Mouse (Mus musculus): Measurements from ENCODE around the gene Tmem232.
A peak's percentile ranks its signal among the peaks of the same experiment; 100 is the strongest.
"Not testable (repeated sequence)": the region's sequence is repeated elsewhere in the genome, so short reads cannot be mapped to it uniquely, and the experiment has no call there.

The Tmem232 gene

GRCm38 (mm10) chr17:65540441-65541272 is at the start of gene Tmem232:
Tmem232 (minus strand) TSS chr17:65540782.
- DNase-seq (ENCODE audit: low read depth, low spot score) = peak; percentile 25

- no peak for DNase-seq (ENCODE audit: low read depth, low spot score)
Measured at GRCm38 (mm10) chr17:65586892-65587291, 46.3 kb upstream of the Tmem232 start.

GRCm38 (mm10) chr17:65581440-65581839 is 40.9 kb upstream of the Tmem232 start:
- no peak for DNase-seq (ENCODE audit: low read depth, low spot score)

- no peak for DNase-seq (ENCODE audit: low read depth, low spot score)
Measured at GRCm38 (mm10) chr17:65579766-65580165, 39.2 kb upstream of the Tmem232 start.

- DNase-seq (ENCODE audit: low read depth, low spot score) = peak; percentile 55
Measured at GRCm38 (mm10) chr17:65575339-65575738, 34.8 kb upstream of the Tmem232 start.

- peak; percentile 14 for DNase-seq (ENCODE audit: low read depth, low spot score)
Measured at GRCm38 (mm10) chr17:65574850-65575249, 34.3 kb upstream of the Tmem232 start.

GRCm38 (mm10) chr17:65571866-65572265 is 31.3 kb upstream of the Tmem232 start:
- DNase-seq (ENCODE audit: low read depth, low spot score) = no peak

GRCm38 (mm10) chr17:65571466-65571865 is 30.9 kb upstream of the Tmem232 start:
- DNase-seq (ENCODE audit: low read depth, low spot score) = no peak

- no peak for DNase-seq (ENCODE audit: low read depth, low spot score)
Measured at GRCm38 (mm10) chr17:65564189-65564588, 23.6 kb upstream of the Tmem232 start.

- DNase-seq (ENCODE audit: low read depth, low spot score) = no peak
Measured at GRCm38 (mm10) chr17:65563345-65563744, 22.8 kb upstream of the Tmem232 start.

- DNase-seq (ENCODE audit: low read depth, low spot score) = peak; percentile 85
Measured at GRCm38 (mm10) chr17:65562761-65563160, 22.2 kb upstream of the Tmem232 start.

- DNase-seq (ENCODE audit: low read depth, low spot score) = no peak
Measured at GRCm38 (mm10) chr17:65561361-65562015, 20.9 kb upstream of the Tmem232 start.

- DNase-seq (ENCODE audit: low read depth, low spot score) = no peak
Measured at GRCm38 (mm10) chr17:65559273-65559672, 18.7 kb upstream of the Tmem232 start.

GRCm38 (mm10) chr17:65558788-65559187 is 18.2 kb upstream of the Tmem232 start:
- no peak for DNase-seq (ENCODE audit: low read depth, low spot score)

GRCm38 (mm10) chr17:65558217-65558616 is 17.6 kb upstream of the Tmem232 start:
- DNase-seq (ENCODE audit: low read depth, low spot score) = peak; percentile 65

- no peak for DNase-seq (ENCODE audit: low read depth, low spot score)
Measured at GRCm38 (mm10) chr17:65557212-65557611, 16.6 kb upstream of the Tmem232 start.

GRCm38 (mm10) chr17:65556798-65557197 is 16.2 kb upstream of the Tmem232 start:
- DNase-seq (ENCODE audit: low read depth, low spot score) = no peak

GRCm38 (mm10) chr17:65552426-65552997 is 11.9 kb upstream of the Tmem232 start:
- no peak for DNase-seq (ENCODE audit: low read depth, low spot score)

GRCm38 (mm10) chr17:65550357-65550756 is 9.8 kb upstream of the Tmem232 start:
- DNase-seq (ENCODE audit: low read depth, low spot score) = no peak

- DNase-seq (ENCODE audit: low read depth, low spot score) = no peak
Measured at GRCm38 (mm10) chr17:65548698-65549365, 8.2 kb upstream of the Tmem232 start.

GRCm38 (mm10) chr17:65546221-65546620 is 5.6 kb upstream of the Tmem232 start:
- not testable (repeated sequence) for DNase-seq (ENCODE audit: low read depth, low spot score)

- peak; percentile 57 for DNase-seq (ENCODE audit: low read depth, low spot score)
Measured at GRCm38 (mm10) chr17:65536156-65536555, 4.4 kb downstream of the Tmem232 start.

Measured in forelimb bud, embryonic 11.5 days (tissue).